Mouse (Mus musculus): ENCODE measurements at regions not wholly inside any gene's neighbourhood (a gene's known extent, or its start where the extent isn't known, plus 50 kb on each side); places are given as distances from the start of the nearest gene placed in this dataset.
"Not testable (repeated sequence)": the region's sequence is repeated elsewhere in the genome, so short reads cannot be mapped to it uniquely, and the experiment has no call there.

GRCm38 (mm10) chr7:138497771-138498170, 100.2 kb upstream of the Tcerg1l start:
- DNase-seq, result no peak

- no peak for DNase-seq
Observed at GRCm38 (mm10) chr7:138497202-138497601, 99.7 kb upstream of the Tcerg1l start.

GRCm38 (mm10) chr7:138493661-138494060, 96.1 kb upstream of the Tcerg1l start:
- no peak for DNase-seq

GRCm38 (mm10) chr7:138492261-138492660, 94.7 kb upstream of the Tcerg1l start:
- DNase-seq, result no peak

- no peak for DNase-seq
Observed at GRCm38 (mm10) chr7:138489471-138489870, 91.9 kb upstream of the Tcerg1l start.

GRCm38 (mm10) chr7:138488201-138488720, 90.7 kb upstream of the Tcerg1l start:
- DNase-seq, result no peak

- no peak for DNase-seq
Observed at GRCm38 (mm10) chr7:138472891-138473455, 75.4 kb upstream of the Tcerg1l start.

GRCm38 (mm10) chr7:138472371-138472770, 74.8 kb upstream of the Tcerg1l start:
- DNase-seq, result no peak

GRCm38 (mm10) chr7:138469211-138469610, 71.7 kb upstream of the Tcerg1l start:
- no peak for DNase-seq

- no peak for DNase-seq
Observed at GRCm38 (mm10) chr7:138468436-138468835, 70.9 kb upstream of the Tcerg1l start.

GRCm38 (mm10) chr7:138467981-138468380, 70.5 kb upstream of the Tcerg1l start:
- DNase-seq, result no peak

- DNase-seq, result no peak
Observed at GRCm38 (mm10) chr7:138467386-138467785, 69.9 kb upstream of the Tcerg1l start.

- no peak for DNase-seq
Observed at GRCm38 (mm10) chr7:138457964-138458363, 60.4 kb upstream of the Tcerg1l start.

GRCm38 (mm10) chr7:138455371-138455770, 57.8 kb upstream of the Tcerg1l start:
- no peak for DNase-seq

GRCm38 (mm10) chr7:138454498-138455225, 57.1 kb upstream of the Tcerg1l start:
- DNase-seq, result not testable (repeated sequence)

GRCm38 (mm10) chr7:138451321-138451720, 53.8 kb upstream of the Tcerg1l start:
- DNase-seq, result no peak

GRCm38 (mm10) chr7:138448519-138448918, 51.0 kb upstream of the Tcerg1l start:
- DNase-seq, result no peak

Measured in adrenal gland, adult 2 months (tissue).